Mouse (Mus musculus) heart, embryonic 16.5 days (tissue): ENCODE measurements around the gene Eea1. TPM values are rescaled to one million over a fixed set of nuclear protein-coding genes. Genes with fewer than 3 reads are reported as not detected.

Experiments
- ATAC-seq: fragments of 200-750 bp; cut with Nextera tagmentation; replicated peaks from 2 replicates; pipeline ENCODE4 v1.8.0; 2017; ENCODE audit warnings: moderate number of reproducible peaks; ENCODE audit not compliant: insufficient read depth, low FRiP score; ENCODE audit errors: extremely low read depth
- H3K27ac ChIP-seq: fragments of 300-500 bp; sonication (generic); 2 replicates; pipeline ENCODE4 v1.5.1; 2014; ENCODE audit warnings: mild to moderate bottlenecking, low read length, control low read depth, moderate library complexity
- H3K27me3 ChIP-seq: fragments of 300-500 bp; sonication (generic); 2 replicates; pipeline ENCODE4 v1.6.1; 2014; ENCODE audit warnings: low read length, mixed read lengths; ENCODE audit not compliant: control insufficient read depth, insufficient read depth
- H3K36me3 ChIP-seq: fragments of 300-500 bp; sonication (generic); 2 replicates; pipeline ENCODE4 v1.6.1; 2014; ENCODE audit not compliant: control insufficient read depth, insufficient read depth
- H3K4me1 ChIP-seq: fragments of 300-500 bp; sonication (generic); 2 replicates; pipeline ENCODE4 v1.6.1; 2014; ENCODE audit warnings: low read length, mixed read lengths; ENCODE audit not compliant: control insufficient read depth, insufficient read depth
- H3K4me2 ChIP-seq: fragments of 300-500 bp; sonication (generic); 2 replicates; pipeline ENCODE4 v1.6.1; 2014; ENCODE audit warnings: low read depth, mild to moderate bottlenecking, control low read depth, low read length
- H3K4me3 ChIP-seq: fragments of 300-500 bp; sonication (generic); 2 replicates; pipeline ENCODE4 v1.5.1; 2014; ENCODE audit warnings: mild to moderate bottlenecking, control low read depth, low read length
- H3K9ac ChIP-seq: fragments of 300-500 bp; sonication (generic); 2 replicates; pipeline ENCODE4 v1.6.1; 2014; ENCODE audit warnings: low read length, control low read depth
- H3K9me3 ChIP-seq: fragments of 300-500 bp; sonication (generic); replicated peaks from 2 replicates; pipeline ENCODE4 v1.6.1; 2016; ENCODE audit warnings: low read length; ENCODE audit not compliant: control insufficient read depth
- WGBS: fragments of 180-500 bp; shearing (Covaris S2); extraction: QIAGEN DNeasy Blood & Tissue Kit; methylation state at CpG from one replicate; pipeline ENCODE4 v1.1.7; 2014; 5-methylcytosine and 5-hydroxymethylcytosine counted together
- polyA plus RNA-seq: library from polyadenylated mRNA; unstranded; fragments of >200 nt; fragmentation: Nextera tagmentation; extraction: Ambion mirVana; gene quantifications from 2 replicates; pipeline ENCODE4 v1.2.1, GENCODE M21; 2015

The Eea1 gene
- polyA plus RNA-seq, result 16.2 and 16.8 TPM in 2 replicates

DNA sequence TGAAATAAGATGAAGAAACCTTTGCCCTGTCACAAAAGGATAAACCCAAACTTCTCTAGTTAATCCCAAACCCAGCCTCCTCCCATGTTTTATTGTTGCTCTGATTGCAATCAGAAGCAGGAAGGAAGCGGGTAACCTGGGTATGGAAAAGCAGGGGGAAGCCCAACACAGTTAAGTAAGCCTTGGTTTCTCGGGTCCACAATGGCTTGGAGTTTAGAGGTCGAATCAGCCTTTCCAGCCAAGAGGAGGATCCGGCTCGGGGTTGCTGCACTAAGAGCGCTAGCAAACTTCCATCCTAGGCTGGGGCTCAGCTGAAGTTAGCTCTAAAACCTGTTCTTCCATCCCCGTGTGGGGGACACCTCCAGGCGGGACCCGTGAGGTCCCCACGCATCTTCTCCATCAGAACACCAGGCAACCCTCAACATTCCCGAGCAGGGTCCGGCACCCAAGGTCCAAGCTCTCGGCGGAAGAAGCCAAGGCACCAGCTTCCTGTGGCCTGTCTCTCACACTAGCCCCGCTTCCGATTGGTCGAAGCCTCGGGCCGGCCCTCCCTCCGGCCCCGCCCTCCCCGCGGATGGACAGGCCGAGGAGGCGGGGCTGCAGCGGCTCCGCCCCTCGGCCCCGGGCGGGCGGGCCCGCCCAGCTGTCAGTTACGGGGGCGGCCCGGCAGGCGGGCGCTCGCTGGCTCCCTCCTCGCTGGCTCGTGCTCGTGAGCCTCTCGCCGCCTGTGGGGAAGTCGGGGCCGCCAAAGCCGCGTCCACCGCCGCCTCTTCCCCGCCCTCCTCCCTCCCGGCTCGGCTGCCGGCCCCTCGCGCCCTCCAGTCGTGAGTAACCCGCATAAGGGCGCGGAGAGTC is at the start of gene Eea1:
TSS of gene Eea1 (plus strand) at position 605 of the 855 bp plus-strand sequence.
- Histone ChIP-seq H3K4me1 (peaks cover 16% of the 10 kb centered on the region), H3K9ac (peak within 1 kb of the TSS; percentile 95), H3K4me3 (peak within 1 kb of the TSS; percentile 94), H3K27me3 (no peaks in the 10 kb centered on the region), H3K27ac (peak within 1 kb of the TSS; percentile 98), H3K9me3 (no peaks in the 10 kb centered on the region), H3K4me2 (peak within 1 kb of the TSS; percentile 63), H3K36me3 (no peaks in the 10 kb centered on the region)
- ATAC-seq, result peak; percentile 99
- WGBS, result under 1% methylated on average over 46 of the region's 59 CpGs

DNA sequence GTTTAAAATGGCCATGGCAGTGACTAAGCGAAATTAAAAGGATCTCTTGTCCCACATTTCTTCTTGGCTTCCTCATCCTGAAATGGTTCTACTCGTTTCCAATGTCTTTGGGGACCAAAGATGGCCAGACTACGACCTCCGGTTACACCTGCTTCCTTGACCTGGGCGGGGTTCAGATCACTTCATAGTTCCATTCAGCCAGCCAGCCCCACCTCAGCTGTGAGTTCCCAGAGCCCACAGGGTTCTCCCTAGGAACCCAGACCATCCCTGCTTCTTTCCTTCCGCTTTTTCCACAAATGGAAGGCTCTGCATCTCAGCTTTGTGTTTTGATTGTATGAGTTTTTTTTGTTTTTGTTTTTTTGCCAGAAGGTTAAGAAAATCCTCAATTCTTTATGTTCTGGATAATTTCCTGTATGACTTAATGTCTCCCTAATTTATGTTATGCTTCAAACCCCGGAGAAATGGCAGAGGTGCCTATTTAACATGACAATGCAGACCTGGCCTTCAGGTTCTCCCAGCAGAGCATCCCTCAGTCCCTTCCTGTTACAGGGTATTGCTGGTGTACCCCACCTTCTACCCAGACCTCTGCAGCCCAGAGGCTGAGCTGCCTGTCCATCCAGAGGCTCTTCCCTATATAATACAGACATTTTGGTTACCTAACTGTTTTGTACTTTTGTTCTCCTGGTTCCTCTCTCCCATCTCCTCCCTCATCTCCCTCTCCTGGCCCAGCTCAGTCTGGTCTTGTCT is 49.1 kb upstream of the Eea1 start:
- H3K27ac ChIP-seq, result no peak overlapping the region
- H3K9me3 ChIP-seq, result no peaks in the 10 kb centered on the region
- H3K36me3 ChIP-seq, result no peaks in the 10 kb centered on the region
- no peaks in the 10 kb centered on the region for H3K27me3 ChIP-seq
- no peak overlapping the region for H3K4me2 ChIP-seq
- no peak overlapping the region for H3K9ac ChIP-seq
- 74% methylated on average over 7 of the region's 7 CpGs for WGBS
- no peaks in the 10 kb centered on the region; the same call in 1 of the 2 replicates for H3K4me1 ChIP-seq
- no peak for ATAC-seq
- no peak overlapping the region for H3K4me3 ChIP-seq

DNA sequence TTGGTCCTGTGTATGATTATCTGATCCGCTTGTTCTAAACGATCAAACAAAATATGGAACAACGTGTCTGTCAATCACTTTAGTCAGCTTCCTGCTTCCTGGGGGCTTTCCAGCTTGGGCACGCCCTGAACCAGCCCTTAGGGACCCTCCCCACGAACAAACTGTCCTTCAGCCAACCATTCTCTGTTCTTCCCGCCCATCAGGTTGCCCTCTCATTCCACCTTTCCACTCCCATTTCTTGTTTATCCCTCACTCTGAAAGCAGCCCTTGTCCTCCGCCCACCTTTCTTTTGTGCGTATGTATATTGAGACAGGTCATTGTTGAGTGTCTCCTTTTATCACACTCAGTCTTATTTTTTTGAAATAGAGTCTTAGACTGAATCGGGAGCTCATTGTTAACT is 48.3 kb upstream of the Eea1 start:
- no peak overlapping the region for H3K9ac ChIP-seq
- no peak overlapping the region for H3K4me2 ChIP-seq
- H3K4me3 ChIP-seq, result no peak overlapping the region
- H3K27ac ChIP-seq, result no peak overlapping the region
- 81% methylated on average over 9 of the region's 9 CpGs for WGBS
- no peak for ATAC-seq
- H3K27me3 ChIP-seq, result no peaks in the 10 kb centered on the region
- H3K9me3 ChIP-seq, result no peaks in the 10 kb centered on the region
- H3K4me1 ChIP-seq, result no peaks in the 10 kb centered on the region; the same call in 1 of the 2 replicates
- H3K36me3 ChIP-seq, result no peaks in the 10 kb centered on the region

DNA sequence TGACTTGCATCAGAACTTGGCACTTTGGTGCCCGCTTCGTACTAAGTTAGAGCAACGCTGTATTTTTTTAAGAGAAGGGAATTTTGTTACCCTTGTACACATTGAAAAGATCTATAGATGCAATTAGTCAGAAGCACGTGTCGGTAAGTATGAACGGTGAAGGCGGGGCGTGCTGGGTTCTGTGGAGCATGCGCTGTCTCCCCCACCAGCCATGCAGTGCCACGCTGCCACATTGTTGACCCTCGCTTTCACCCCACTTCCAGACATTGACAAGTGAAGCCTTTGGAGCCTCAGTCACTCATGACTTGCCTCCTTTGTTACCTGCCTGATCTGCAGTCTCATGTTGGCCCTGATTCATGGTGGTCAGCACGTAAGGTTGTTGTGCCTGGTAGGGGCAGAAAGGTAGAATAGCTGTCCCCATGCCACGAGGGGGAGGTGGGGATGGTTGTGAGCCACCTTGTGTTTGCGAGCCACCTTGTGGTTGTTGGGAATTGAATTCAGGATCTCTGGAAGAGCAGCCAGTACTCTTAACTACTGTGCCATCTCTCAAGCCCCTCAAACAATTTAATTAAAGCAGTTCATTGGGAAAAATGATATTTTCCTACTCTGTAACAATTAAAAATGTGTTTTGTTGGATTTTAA is 47.0 kb upstream of the Eea1 start:
- Histone ChIP-seq H3K9ac (no peak overlapping the region), H3K27ac (no peak overlapping the region), H3K36me3 (no peaks in the 10 kb centered on the region), H3K9me3 (no peaks in the 10 kb centered on the region), H3K4me1 (no peaks in the 10 kb centered on the region; the same call in 1 of the 2 replicates), H3K4me3 (no peak overlapping the region), H3K27me3 (no peaks in the 10 kb centered on the region), H3K4me2 (no peak overlapping the region)
- WGBS, result 83% methylated on average over 14 of the region's 14 CpGs
- no peak for ATAC-seq

DNA sequence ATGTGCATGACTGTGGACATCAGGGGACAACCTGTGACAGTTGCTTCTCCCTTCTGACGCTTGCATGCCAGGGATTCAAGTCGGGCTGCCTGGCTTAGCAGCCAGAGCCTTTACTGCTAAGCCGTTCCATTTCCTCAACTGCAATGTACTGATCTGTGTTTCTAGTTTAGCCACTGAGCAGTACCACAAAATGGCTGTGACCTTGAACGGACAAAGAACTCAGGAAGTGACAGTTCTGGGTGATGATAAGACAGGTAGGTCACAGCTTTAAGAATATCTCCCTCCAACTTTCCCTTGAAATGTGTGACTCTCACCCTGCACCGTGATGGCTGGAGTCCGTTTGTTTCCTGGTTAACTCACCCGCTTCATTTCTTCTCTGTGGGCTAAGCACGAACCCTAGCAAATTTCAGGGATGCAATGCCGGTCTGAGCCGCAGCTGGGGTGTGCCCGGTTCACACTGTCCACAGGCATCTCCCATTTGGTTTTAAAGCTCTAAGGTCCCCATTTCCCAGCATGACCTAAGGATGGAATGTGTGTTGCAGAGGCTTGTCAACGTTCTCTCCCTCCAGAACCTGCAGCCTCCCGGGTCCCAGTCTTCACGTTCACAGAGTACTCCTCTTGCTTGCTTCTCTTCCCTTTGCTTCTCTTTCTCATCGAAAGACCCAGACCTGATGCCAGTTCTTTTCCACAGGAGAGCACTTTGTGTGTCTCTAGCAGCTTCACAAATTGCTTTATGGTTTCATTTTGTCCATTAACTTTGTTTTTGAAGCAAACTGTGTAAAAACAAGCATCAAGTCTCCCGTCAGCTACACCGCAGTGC is 46.2 kb upstream of the Eea1 start:
- peak overlapping the region; percentile 15 for H3K27ac ChIP-seq
- peak; percentile 35; the same call in 1 of the 2 replicates for ATAC-seq

DNA sequence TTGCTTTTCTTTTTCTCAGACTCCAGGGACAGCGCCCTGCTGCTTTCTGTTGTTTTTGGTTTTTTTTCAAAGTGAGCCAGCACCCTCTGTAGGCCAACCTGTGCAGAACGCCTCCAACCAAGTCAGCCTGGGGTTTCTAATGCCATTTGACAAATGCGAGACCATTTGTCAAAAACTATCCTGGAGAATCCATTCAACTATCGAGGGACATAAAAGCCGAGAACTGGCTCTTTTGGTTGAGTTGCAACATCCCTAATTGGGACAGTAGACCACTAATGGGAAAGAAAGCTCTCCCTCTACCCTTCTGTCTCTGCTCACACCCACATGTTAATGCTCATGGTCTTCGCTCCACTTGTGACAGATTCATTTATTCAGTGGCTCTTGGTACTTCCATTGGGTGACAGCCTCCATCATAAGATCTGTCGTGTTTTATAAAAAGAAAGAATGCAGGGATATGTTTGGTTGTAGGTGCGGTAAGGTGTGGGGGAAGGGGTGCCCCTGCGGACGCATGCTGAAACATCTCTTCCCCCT is 45.5 kb upstream of the Eea1 start:
- Histone ChIP-seq H3K36me3 (no peaks in the 10 kb centered on the region), H3K9me3 (no peaks in the 10 kb centered on the region), H3K4me2 (peak overlapping the region; percentile 66), H3K4me3 (peak overlapping the region; percentile 52), H3K27ac (no peak overlapping the region), H3K9ac (peak overlapping the region; percentile 57), H3K27me3 (no peaks in the 10 kb centered on the region), H3K4me1 (no peaks in the 10 kb centered on the region; the same call in 1 of the 2 replicates)
- peak; percentile 77; the same call in 1 of the 2 replicates for ATAC-seq
- WGBS, result 36% methylated on average over 10 of the region's 10 CpGs

More for the DNA sequence above, 46.2 kb upstream of the Eea1 start:
- H3K9me3 ChIP-seq, result no peaks in the 10 kb centered on the region
- WGBS, result 15% methylated on average over 17 of the region's 17 CpGs
- H3K36me3 ChIP-seq, result no peaks in the 10 kb centered on the region
- peak overlapping the region; percentile 57 for H3K9ac ChIP-seq
- peak overlapping the region; percentile 66 for H3K4me2 ChIP-seq
- H3K4me3 ChIP-seq, result peak overlapping the region; percentile 52
- H3K27me3 ChIP-seq, result no peaks in the 10 kb centered on the region
- H3K4me1 ChIP-seq, result no peaks in the 10 kb centered on the region; the same call in 1 of the 2 replicates

DNA sequence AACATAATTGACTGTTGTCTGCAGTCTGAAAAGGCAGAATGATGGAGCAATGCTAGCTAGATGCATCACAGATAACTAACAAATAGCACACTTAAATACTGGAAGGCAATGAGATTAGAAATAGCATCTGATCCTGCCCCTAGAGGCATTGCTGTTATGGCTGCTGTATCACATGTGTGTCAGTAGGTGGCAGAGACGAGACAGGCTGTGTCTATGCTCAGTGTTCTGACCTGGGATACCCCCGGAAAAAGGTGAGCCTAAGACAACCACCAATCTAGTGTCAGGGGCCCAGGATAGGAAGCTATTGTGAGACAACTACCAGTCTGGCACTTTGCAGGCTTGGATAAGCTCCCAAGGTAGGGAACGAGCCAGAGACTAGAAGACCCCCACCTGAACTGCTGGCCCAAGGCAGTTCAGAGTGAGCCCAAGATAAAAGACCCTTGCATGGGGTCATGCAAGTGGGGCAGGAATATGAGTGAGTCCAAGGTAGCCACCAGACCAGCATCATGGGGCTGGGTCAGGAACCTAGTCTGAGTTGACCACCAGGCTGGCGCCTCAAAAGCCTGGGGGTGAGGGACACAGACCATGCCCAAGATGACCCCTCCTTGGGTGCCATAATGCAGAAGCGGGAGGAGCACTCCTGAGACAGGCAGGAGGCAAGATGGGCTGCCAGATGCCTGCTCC is 41.8 kb upstream of the Eea1 start:
- Histone ChIP-seq H3K4me3 (no peak overlapping the region), H3K36me3 (no peaks in the 10 kb centered on the region), H3K9ac (no peak overlapping the region), H3K4me2 (no peak overlapping the region), H3K27ac (no peak overlapping the region), H3K9me3 (no peaks in the 10 kb centered on the region), H3K27me3 (no peaks in the 10 kb centered on the region), H3K4me1 (no peaks in the 10 kb centered on the region; the same call in 1 of the 2 replicates)
- 58% methylated on average over 5 of the region's 5 CpGs for WGBS
- no peak for ATAC-seq

DNA sequence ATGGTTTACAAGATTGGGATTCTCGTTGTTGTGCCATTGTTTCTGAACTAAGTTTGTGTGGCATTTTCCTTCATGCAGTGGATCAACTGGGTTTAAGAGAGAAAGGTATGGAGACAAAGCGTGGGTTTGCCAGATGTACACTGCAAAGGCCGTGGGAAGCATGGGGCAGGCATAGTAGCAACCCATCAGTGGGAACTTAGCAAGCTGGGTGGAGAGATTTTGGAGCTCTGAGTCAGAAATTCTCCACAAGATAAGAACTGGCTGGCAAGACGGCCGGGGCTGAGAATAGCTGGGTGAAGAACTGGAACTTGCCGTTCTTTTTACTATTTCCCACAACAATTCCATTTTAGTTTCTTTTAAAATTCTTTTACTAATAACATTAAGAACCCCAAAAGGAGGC is 35.8 kb upstream of the Eea1 start:
- no peaks in the 10 kb centered on the region for H3K4me1 ChIP-seq
- H3K4me2 ChIP-seq, result no peak overlapping the region
- no peaks in the 10 kb centered on the region for H3K36me3 ChIP-seq
- no peak overlapping the region for H3K4me3 ChIP-seq
- whole genome bisulfite sequencing, result 58% methylated on average over 6 of the region's 6 CpGs
- no peaks in the 10 kb centered on the region for H3K9me3 ChIP-seq
- ATAC-seq, result no peak
- no peaks in the 10 kb centered on the region; the same call in 1 of the 2 replicates for H3K27me3 ChIP-seq
- no peak overlapping the region for H3K27ac ChIP-seq
- H3K9ac ChIP-seq, result no peak overlapping the region
